Mouse (Mus musculus) brain, adult 2 months (tissue): ENCODE measurements at regions not wholly inside any gene's neighbourhood (a gene's known extent, or its start where the extent isn't known, plus 50 kb on each side); places are given as distances from the start of the nearest gene placed in this dataset.

Experiments
- DNase-seq: peaks from one replicate; pipeline ENCODE4 v3.0.0; 2011; ENCODE audit warnings: low read depth, low spot score

DNA sequence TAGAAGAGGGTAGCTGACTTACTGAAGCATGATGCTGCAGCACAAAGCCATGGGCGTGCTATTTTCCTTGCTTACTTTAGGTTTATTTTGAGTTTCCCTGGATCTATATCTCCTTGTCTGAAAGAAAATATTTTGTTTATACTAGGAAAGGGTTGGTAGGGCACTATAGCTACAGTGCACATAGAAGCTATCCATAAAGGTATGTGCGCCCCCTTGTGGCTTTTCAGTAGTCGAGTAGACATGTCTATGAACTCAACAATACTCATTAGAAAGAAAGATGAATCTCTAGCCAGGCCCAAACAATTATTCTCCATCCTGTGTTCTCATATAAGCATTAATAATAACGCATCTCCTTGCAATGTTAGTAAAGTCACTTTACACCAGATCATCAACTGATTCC lies 114.3 kb downstream of the Rab38 start:
- peak; percentile 81 for DNase-seq

DNA sequence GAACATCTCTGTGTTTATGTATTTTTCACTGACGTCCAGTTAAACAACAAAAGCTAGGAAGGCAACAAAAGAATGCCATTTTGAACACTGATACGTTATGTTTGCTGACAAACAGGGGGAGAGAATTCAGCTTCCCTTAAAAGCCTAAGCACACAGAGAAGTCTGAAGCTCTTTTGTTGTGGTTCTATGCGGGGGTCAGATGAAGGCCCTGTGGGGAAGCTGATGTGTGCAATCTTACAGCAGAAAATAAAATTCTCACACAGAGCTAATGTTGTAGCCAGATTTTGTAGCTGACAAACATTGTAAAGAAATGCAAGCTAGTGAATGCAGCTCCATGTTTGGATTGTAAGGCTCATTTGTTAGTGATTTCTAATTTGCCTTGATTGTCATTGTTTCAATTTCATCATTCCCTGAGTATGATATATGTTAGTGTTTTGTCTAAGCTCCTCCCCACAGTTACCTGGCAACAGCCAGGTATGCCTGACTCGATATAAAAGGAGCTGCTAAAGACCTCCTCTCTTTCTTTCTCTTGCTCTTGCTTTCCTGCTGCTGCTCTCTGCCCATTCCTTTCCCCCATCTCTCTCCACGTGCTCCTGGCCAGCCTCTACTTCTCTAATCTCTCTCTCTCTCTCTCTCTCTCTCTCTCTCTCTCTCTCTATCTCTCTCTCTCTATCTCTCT lies 115.0 kb downstream of the Rab38 start:
- DNase-seq: no peak

GRCm38 (mm10) chr7:88575073-88575472 lies 145.0 kb downstream of the Rab38 start:
- no peak for DNase-seq

GRCm38 (mm10) chr7:88600781-88601180 lies 170.7 kb downstream of the Rab38 start:
- DNase-seq: no peak
